Mouse (Mus musculus) urinary bladder, postnatal 0 days (tissue): ENCODE measurements around the gene Vmn2r77. TPM values are rescaled to one million over a fixed set of nuclear protein-coding genes. Genes with fewer than 3 reads are reported as not detected.

Source experiments
- polyA plus RNA-seq: library from polyadenylated mRNA; unstranded; fragments of >200 nt; fragmentation: Nextera tagmentation; extraction: Ambion mirVana; gene quantifications from 2 replicates; pipeline ENCODE4 v1.2.1, GENCODE M21; 2015

Gene Vmn2r77
- polyA plus RNA-seq: not detected in 2 replicates

GRCm38 (mm10) chr7:86794727-86795126, at the start of gene Vmn2r77:
Gene Vmn2r77 (plus strand): TSS chr7:86795027.

GRCm38 (mm10) chr7:86775617-86776325, 19.1 kb upstream of the Vmn2r77 start, which contains the start of gene Folh1:
Gene Folh1 (minus strand): TSS chr7:86775943.

Other genes with a start within 250 kb of the Vmn2r77 start
- not detected in 2 replicates for gene Olfr295, start 211.2 kb upstream of the Vmn2r77 start, polyA plus RNA-seq
- gene Olfr294, start 178.4 kb upstream of the Vmn2r77 start, polyA plus RNA-seq: not detected in 2 replicates
- not detected in 2 replicates for gene Olfr293, start 146.0 kb upstream of the Vmn2r77 start, polyA plus RNA-seq
- gene Olfr292, start 106.7 kb upstream of the Vmn2r77 start, polyA plus RNA-seq: not detected in 2 replicates
- 0.17 and 0.25 TPM in 2 replicates for gene Folh1, start 19.1 kb upstream of the Vmn2r77 start, polyA plus RNA-seq
- not detected in 2 replicates for gene Vmn2r78, start 120.1 kb downstream of the Vmn2r77 start, polyA plus RNA-seq
- gene Vmn2r79, start 201.1 kb downstream of the Vmn2r77 start, polyA plus RNA-seq: not detected in 2 replicates